Mouse (Mus musculus): Measurements from ENCODE around the gene Galnt6. TPM values are rescaled to one million over a fixed set of nuclear protein-coding genes. Genes with fewer than 3 reads are reported as not detected.
"Not testable (repeated sequence)": the region's sequence is repeated elsewhere in the genome, so short reads cannot be mapped to it uniquely, and the experiment has no call there.

The Galnt6 gene
- 1 to 10 TPM; 5.1 to 7.6 TPM for total RNA-seq (2021)
- polyA plus RNA-seq (2012; rRNA removed): 1.2 and 1.3 TPM in 2 replicates
- long read RNA-seq, transcript Galnt6-201 (12 exons, 3,798 nt): major isoform, 7 of 13 reads
- long read RNA-seq, transcript Galnt6-202 (12 exons, 3,796 nt): minor isoform, 5 of 13 reads
- long read RNA-seq, partial matches to known transcripts: 1 of 13 reads
- long read RNA-seq, other reads (novel, unspliced or antisense): 0 of 13 reads

GRCm38 (mm10) chr15:100729281-100729985, at the start of gene Galnt6:
Galnt6 (minus strand) TSS chr15:100729376.
- DNase-seq: peak; percentile 28

- peak; percentile 67 for DNase-seq
These were observed 48.1 kb upstream of the Galnt6 start for GRCm38 (mm10) chr15:100777020-100778016.

GRCm38 (mm10) chr15:100776424-100776823, 47.2 kb upstream of the Galnt6 start:
- DNase-seq: peak; percentile 69

GRCm38 (mm10) chr15:100775189-100776166, 46.3 kb upstream of the Galnt6 start:
- DNase-seq: no peak

GRCm38 (mm10) chr15:100773859-100774258, 44.7 kb upstream of the Galnt6 start:
- not testable (repeated sequence) for DNase-seq

GRCm38 (mm10) chr15:100772685-100773084, 43.5 kb upstream of the Galnt6 start:
- DNase-seq: no peak

GRCm38 (mm10) chr15:100770338-100770737, 41.2 kb upstream of the Galnt6 start:
- DNase-seq: no peak

GRCm38 (mm10) chr15:100769023-100769422, 39.8 kb upstream of the Galnt6 start:
- not testable (repeated sequence) for DNase-seq

GRCm38 (mm10) chr15:100767851-100768250, 38.7 kb upstream of the Galnt6 start:
- DNase-seq: no peak

GRCm38 (mm10) chr15:100766826-100767225, 37.6 kb upstream of the Galnt6 start:
- no peak for DNase-seq

- peak; percentile 60 for DNase-seq
These were observed 35.2 kb upstream of the Galnt6 start for GRCm38 (mm10) chr15:100764163-100764951.

- DNase-seq: no peak
These were observed 33.5 kb upstream of the Galnt6 start for GRCm38 (mm10) chr15:100762649-100763048.

- peak; percentile 93 for DNase-seq
These were observed 32.4 kb upstream of the Galnt6 start, which contains the start of gene Slc4a8 for GRCm38 (mm10) chr15:100761419-100762185. Slc4a8 (plus strand) TSS chr15:100761747.

- DNase-seq: no peak
These were observed 31.9 kb upstream of the Galnt6 start for GRCm38 (mm10) chr15:100761036-100761418.

GRCm38 (mm10) chr15:100759286-100759685, 30.1 kb upstream of the Galnt6 start:
- DNase-seq: no peak

GRCm38 (mm10) chr15:100757527-100757978, 28.4 kb upstream of the Galnt6 start:
- DNase-seq: peak; percentile 61

GRCm38 (mm10) chr15:100755881-100756624, 26.9 kb upstream of the Galnt6 start:
- DNase-seq: no peak

- no peak for DNase-seq
These were observed 26.3 kb upstream of the Galnt6 start for GRCm38 (mm10) chr15:100755498-100755859.

Measured in adrenal gland, adult 2 months (tissue).